Mouse (Mus musculus) brain, embryonic 14.5 days (tissue): ENCODE measurements at regions not wholly inside any gene's neighbourhood (a gene's known extent, or its start where the extent isn't known, plus 50 kb on each side); places are given as distances from the start of the nearest gene placed in this dataset.

Source experiments
- DNase-seq: peaks from one replicate; pipeline ENCODE4 v3.0.0-alpha.2; 2011; ENCODE audit warnings: low read depth
- CTCF ChIP-seq: fragments of 200-500 bp; IDR thresholded peaks from 2 replicates; pipeline ENCODE4 v1.5.1; 2012; ENCODE audit warnings: inconsistent platforms, mild to moderate bottlenecking, moderate library complexity, borderline replicate concordance; ENCODE audit not compliant: insufficient read depth, insufficient read length; ENCODE audit errors: extremely low read depth
- POLR2A ChIP-seq: fragments of 200-500 bp; IDR thresholded peaks from 2 replicates; pipeline ENCODE4 v1.6.1; 2012; ENCODE audit warnings: mild to moderate bottlenecking, inconsistent platforms, borderline replicate concordance; ENCODE audit not compliant: poor library complexity, insufficient read depth, insufficient read length, severe bottlenecking; ENCODE audit errors: extremely low read depth

DNA sequence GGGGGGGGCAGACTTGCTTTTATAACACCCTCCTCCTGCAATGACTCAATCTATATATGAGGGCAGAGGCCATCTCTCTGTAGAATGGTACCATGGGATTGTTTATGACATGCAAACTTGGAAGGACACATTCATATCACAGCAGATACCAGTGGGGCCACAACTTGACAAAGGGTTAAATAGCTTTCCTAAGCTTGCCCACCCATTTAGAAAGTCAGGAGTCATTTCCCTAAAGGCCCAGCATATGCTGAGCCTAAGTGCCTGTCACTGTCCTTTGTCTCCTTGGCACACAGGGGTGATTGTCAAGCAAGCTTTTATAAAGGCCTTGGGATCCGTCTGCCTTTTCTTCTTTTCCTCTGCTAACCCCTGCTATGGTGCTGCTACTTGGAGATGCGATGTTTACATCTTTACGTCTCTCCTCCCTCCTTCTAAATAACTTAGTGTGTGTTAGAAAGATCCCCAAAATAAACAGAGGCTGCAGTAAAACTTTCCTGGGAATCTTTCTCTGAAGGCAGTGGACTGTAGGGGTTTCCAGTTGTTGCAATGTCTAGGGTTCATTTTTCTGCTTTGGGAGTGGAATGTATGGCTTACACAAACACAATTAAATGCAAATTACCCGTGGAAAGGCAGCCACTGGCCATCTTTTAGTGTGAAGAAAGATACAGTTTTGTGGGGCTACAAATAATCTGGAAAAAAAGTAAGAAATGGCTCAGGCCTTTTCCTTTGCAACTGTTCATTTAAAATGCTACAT lies 161.5 kb upstream of the Bmper start:
- TF ChIP-seq POLR2A (no peak), CTCF (no peak)
- DNase-seq: peak; percentile 47

- no peak for TF ChIP-seq POLR2A
- TF ChIP-seq CTCF: no peak
- peak; percentile 90 for DNase-seq
Measured at GRCm38 (mm10) chr9:23062057-23062655, 160.7 kb upstream of the Bmper start.

GRCm38 (mm10) chr9:23062656-23063444 lies 160.0 kb upstream of the Bmper start:
- no peak for DNase-seq

DNA sequence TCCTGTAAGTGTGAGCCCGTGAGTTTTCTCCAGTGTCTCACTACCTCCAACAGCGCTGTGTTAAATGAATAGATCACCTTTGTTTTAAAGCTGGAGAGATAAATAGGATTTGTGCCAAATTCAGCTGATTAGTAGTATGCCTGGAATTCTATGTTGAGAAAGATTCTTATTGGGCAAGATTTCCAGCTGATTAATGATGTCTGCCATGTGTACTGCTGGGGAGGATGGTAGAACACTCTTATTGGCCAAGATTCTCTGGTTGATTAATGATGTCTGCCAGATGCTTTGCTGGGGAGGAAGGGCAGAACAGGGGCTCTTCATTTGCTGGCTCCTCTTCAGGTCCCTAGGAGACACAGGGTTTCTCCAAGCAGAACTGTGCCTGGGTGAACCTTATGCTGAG lies 158.9 kb upstream of the Bmper start:
- peak; percentile 15 for DNase-seq
- TF ChIP-seq CTCF (no peak), POLR2A (no peak)

More at GRCm38 (mm10) chr9:23062656-23063444, 160.0 kb upstream of the Bmper start:
- TF ChIP-seq CTCF (no peak), POLR2A (no peak)

DNA sequence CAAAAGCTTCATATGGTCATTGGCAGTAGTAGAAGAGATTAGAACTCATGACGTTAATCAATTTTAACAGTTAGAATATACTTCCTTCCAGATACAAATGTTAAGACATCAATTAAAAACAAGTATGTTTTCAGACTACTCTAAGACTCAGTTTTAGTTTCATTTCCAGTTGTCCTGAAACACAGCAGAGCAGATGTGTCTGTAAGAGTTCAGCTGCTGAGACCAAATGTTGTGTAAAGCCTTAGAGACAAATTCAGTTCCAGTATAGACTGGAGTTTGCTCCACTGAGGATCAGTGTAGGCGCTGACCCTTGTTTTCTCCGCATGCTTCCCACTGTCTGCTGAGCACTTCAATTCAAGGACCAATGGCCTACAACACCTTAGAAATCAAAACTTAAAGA lies 158.1 kb upstream of the Bmper start:
- no peak for DNase-seq
- TF ChIP-seq CTCF (no peak), POLR2A (no peak)

GRCm38 (mm10) chr9:23068101-23068791 lies 154.6 kb upstream of the Bmper start:
- no peak for TF ChIP-seq CTCF
- TF ChIP-seq POLR2A: no peak
- DNase-seq: no peak

DNA sequence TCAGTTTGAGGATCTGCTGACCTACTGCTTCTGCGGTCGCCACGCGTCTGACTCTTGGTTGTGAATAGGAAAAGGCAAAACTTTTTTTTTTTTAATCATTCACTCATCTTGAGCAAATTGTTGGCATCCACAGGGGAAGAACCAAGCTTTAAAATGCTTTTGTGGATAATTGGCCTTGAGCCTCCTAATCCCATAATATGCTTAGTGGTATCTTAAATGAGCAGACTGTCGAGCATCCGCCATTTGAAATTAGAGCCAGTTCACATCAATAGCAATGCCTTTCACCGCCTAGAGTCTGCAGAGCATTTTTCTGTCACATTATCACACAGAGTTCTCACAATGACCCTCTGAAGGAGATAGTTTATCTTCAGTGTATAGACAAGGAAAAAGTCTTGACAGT lies 153.7 kb upstream of the Bmper start:
- peak; percentile 67 for DNase-seq
- no peak for TF ChIP-seq POLR2A
- TF ChIP-seq CTCF: no peak

- TF ChIP-seq POLR2A (no peak), CTCF (no peak)
- no peak for DNase-seq
Measured at GRCm38 (mm10) chr9:23071006-23071405, 151.9 kb upstream of the Bmper start.

DNA sequence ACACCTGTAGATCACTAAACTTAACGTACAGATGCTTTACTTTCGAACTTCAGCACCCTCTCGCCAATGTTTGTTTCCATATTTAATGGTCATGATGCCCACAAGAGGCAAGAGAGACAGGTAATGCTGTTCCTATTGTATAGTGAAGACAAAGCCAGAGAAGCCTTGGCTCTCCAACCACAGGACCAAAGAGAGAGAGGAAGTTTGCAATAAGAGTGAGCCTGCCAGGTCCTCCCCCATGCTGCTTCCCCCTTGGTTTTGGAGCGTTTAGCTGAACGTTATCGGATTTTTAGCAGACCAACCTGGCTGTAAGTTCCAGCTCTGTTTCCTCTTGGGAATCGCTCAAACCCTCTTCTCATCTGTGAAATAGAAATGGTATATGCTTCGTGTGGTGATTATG lies 150.1 kb upstream of the Bmper start:
- no peak for DNase-seq
- TF ChIP-seq POLR2A (no peak), CTCF (no peak)

DNA sequence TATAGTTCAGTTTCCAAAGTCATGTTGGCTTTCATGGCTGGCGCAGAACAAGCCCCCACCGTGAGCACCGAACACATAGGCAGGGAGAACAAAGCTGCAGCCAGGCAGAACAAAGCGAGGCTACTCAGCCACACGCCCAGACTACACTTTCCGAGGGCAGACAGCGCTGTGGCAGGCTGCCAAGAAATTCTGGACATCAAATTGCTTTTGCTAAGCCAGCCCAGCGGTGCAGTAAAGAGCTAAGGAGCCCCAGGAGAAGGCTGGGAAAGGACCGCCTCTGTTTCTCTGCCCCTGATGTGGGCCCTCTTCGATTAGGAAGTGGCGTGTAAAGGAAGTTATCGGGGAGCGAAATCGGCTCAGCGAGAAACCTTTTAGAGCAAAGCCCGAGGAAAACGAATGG lies 139.3 kb upstream of the Bmper start:
- DNase-seq: peak; percentile 97
- TF ChIP-seq CTCF (no peak), POLR2A (no peak)

- peak; percentile 78 for DNase-seq
- no peak for TF ChIP-seq POLR2A
- TF ChIP-seq CTCF: no peak
Measured at GRCm38 (mm10) chr9:23089339-23089738, 133.5 kb upstream of the Bmper start.

GRCm38 (mm10) chr9:23097134-23097789 lies 125.6 kb upstream of the Bmper start:
- no peak for DNase-seq
- TF ChIP-seq POLR2A: no peak
- TF ChIP-seq CTCF: no peak

DNA sequence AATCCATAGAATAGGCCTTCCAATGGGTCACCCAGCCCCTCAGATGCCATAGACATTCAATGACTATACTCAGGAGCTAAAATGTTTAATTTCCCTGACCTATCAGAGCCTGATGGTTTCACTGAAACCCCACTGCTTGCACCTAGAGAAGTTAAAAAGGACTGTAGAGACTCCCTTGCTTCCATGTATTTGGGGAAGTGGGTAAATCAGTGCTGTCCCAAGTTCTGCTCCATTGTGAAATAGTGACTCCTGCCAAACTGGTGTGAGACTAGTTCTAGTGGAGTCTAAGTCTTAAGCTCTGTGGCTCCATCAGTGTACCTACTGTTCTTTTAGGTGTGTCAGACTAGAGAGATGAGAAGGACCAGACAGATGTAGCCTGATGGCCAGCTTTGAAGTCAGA lies 121.3 kb upstream of the Bmper start:
- TF ChIP-seq POLR2A: no peak
- TF ChIP-seq CTCF: no peak
- DNase-seq: no peak
